Mouse (Mus musculus): ENCODE measurements around the gene Rftn1. TPM values are rescaled to one million over a fixed set of nuclear protein-coding genes. Genes with fewer than 3 reads are reported as not detected.
A peak's percentile ranks its signal among the peaks of the same experiment; 100 is the strongest.

The Rftn1 gene
- polyA plus RNA-seq, 1 experiment from 2014 or later = 15.5 TPM

- Histone ChIP-seq H3K4me2 (ENCODE audit: low read depth, low read length) (no peak overlapping the region), H3K27me3 (replicated peaks; ENCODE audit: control insufficient read depth, insufficient read depth, low read length) (no peaks in the 10 kb centered on the region), H3K9ac (ENCODE audit: low read depth, low read length) (no peak overlapping the region), H3K36me3 (ENCODE audit: control insufficient read depth, insufficient read depth, low read length) (no peaks in the 10 kb centered on the region), H3K9me3 (ENCODE audit: control insufficient read depth, low read length) (no peaks in the 10 kb centered on the region), H3K27ac (replicated peaks; ENCODE audit: low read depth, low read length) (no peak overlapping the region), H3K4me1 (ENCODE audit: control insufficient read depth, insufficient read depth, low read length) (0 out of 2 replicates have a peak, but pooled peaks cover 7% of the 10 kb centered on the region), H3K4me3 (ENCODE audit: low read depth, low read length) (no peak overlapping the region)
- WGBS = 51% methylated on average over 16 of the region's 16 CpGs
- ATAC-seq (ENCODE audit: low read depth) (no peak; the same call in 1 of the 2 replicates), DNase-seq (ENCODE audit: low spot score) (no peak)
Measured at GRCm38 (mm10) chr17:50150416-50151207, 39.9 kb downstream of the Rftn1 start.

- Histone ChIP-seq H3K4me3 (ENCODE audit: low read depth, low read length) (no peak overlapping the region), H3K9ac (ENCODE audit: low read depth, low read length) (no peak overlapping the region), H3K27ac (replicated peaks; ENCODE audit: low read depth, low read length) (no peak overlapping the region), H3K4me2 (ENCODE audit: low read depth, low read length) (no peak overlapping the region), H3K4me1 (ENCODE audit: control insufficient read depth, insufficient read depth, low read length) (0 out of 2 replicates have a peak, but pooled peaks cover 7% of the 10 kb centered on the region), H3K27me3 (replicated peaks; ENCODE audit: control insufficient read depth, insufficient read depth, low read length) (no peaks in the 10 kb centered on the region), H3K9me3 (ENCODE audit: control insufficient read depth, low read length) (no peaks in the 10 kb centered on the region), H3K36me3 (ENCODE audit: control insufficient read depth, insufficient read depth, low read length) (no peaks in the 10 kb centered on the region)
- DNase-seq (ENCODE audit: low spot score) = no peak
- 68% methylated on average over 14 of the region's 14 CpGs for WGBS
- no peak for ATAC-seq (ENCODE audit: low read depth)
Measured at GRCm38 (mm10) chr17:50149690-50150210, 40.7 kb downstream of the Rftn1 start.

- H3K4me2 ChIP-seq (ENCODE audit: low read depth, low read length) = no peak overlapping the region
- no peak overlapping the region for H3K9ac ChIP-seq (ENCODE audit: low read depth, low read length)
- H3K4me1 ChIP-seq (ENCODE audit: control insufficient read depth, insufficient read depth, low read length) = 0 out of 2 replicates have a peak, but pooled peaks cover 7% of the 10 kb centered on the region
- DNase-seq (ENCODE audit: low spot score) (no peak), ATAC-seq (ENCODE audit: low read depth) (no peak)
- no peaks in the 10 kb centered on the region for H3K27me3 ChIP-seq (replicated peaks; ENCODE audit: control insufficient read depth, insufficient read depth, low read length)
- no peaks in the 10 kb centered on the region for H3K36me3 ChIP-seq (ENCODE audit: control insufficient read depth, insufficient read depth, low read length)
- no peak overlapping the region for H3K27ac ChIP-seq (replicated peaks; ENCODE audit: low read depth, low read length)
- no peak overlapping the region for H3K4me3 ChIP-seq (ENCODE audit: low read depth, low read length)
- no peaks in the 10 kb centered on the region for H3K9me3 ChIP-seq (ENCODE audit: control insufficient read depth, low read length)
- WGBS = 81% methylated on average over 12 of the region's 12 CpGs
Measured at GRCm38 (mm10) chr17:50147831-50148587, 42.5 kb downstream of the Rftn1 start.

GRCm38 (mm10) chr17:50143354-50143753 is 47.1 kb downstream of the Rftn1 start:
- Histone ChIP-seq H3K27ac (replicated peaks; ENCODE audit: low read depth, low read length) (no peak overlapping the region), H3K36me3 (ENCODE audit: control insufficient read depth, insufficient read depth, low read length) (no peaks in the 10 kb centered on the region), H3K27me3 (replicated peaks; ENCODE audit: control insufficient read depth, insufficient read depth, low read length) (no peaks in the 10 kb centered on the region), H3K4me2 (ENCODE audit: low read depth, low read length) (no peak overlapping the region), H3K4me1 (ENCODE audit: control insufficient read depth, insufficient read depth, low read length) (no peaks in the 10 kb centered on the region), H3K4me3 (ENCODE audit: low read depth, low read length) (no peak overlapping the region), H3K9ac (ENCODE audit: low read depth, low read length) (no peak overlapping the region), H3K9me3 (ENCODE audit: control insufficient read depth, low read length) (no peaks in the 10 kb centered on the region)
- WGBS = 76% methylated on average over 10 of the region's 10 CpGs
- ATAC-seq (ENCODE audit: low read depth) (no peak), DNase-seq (ENCODE audit: low spot score) (no peak)

GRCm38 (mm10) chr17:50142553-50142952 is 47.9 kb downstream of the Rftn1 start:
- no peaks in the 10 kb centered on the region for H3K4me1 ChIP-seq (ENCODE audit: control insufficient read depth, insufficient read depth, low read length)
- H3K4me3 ChIP-seq (ENCODE audit: low read depth, low read length) = no peak overlapping the region
- H3K27ac ChIP-seq (replicated peaks; ENCODE audit: low read depth, low read length) = no peak overlapping the region
- no peaks in the 10 kb centered on the region for H3K36me3 ChIP-seq (ENCODE audit: control insufficient read depth, insufficient read depth, low read length)
- 55% methylated on average over 8 of the region's 8 CpGs for WGBS
- H3K9me3 ChIP-seq (ENCODE audit: control insufficient read depth, low read length) = no peaks in the 10 kb centered on the region
- ATAC-seq (ENCODE audit: low read depth) (no peak), DNase-seq (ENCODE audit: low spot score) (no peak)
- H3K9ac ChIP-seq (ENCODE audit: low read depth, low read length) = no peak overlapping the region
- H3K27me3 ChIP-seq (replicated peaks; ENCODE audit: control insufficient read depth, insufficient read depth, low read length) = no peaks in the 10 kb centered on the region
- H3K4me2 ChIP-seq (ENCODE audit: low read depth, low read length) = no peak overlapping the region

- H3K4me1 ChIP-seq (ENCODE audit: control insufficient read depth, insufficient read depth, low read length) = no peaks in the 10 kb centered on the region
- H3K9me3 ChIP-seq (ENCODE audit: control insufficient read depth, low read length) = no peaks in the 10 kb centered on the region
- H3K9ac ChIP-seq (ENCODE audit: low read depth, low read length) = no peak overlapping the region
- H3K27me3 ChIP-seq (replicated peaks; ENCODE audit: control insufficient read depth, insufficient read depth, low read length) = no peaks in the 10 kb centered on the region
- DNase-seq (ENCODE audit: low spot score) (no peak), ATAC-seq (ENCODE audit: low read depth) (no peak)
- no peaks in the 10 kb centered on the region for H3K36me3 ChIP-seq (ENCODE audit: control insufficient read depth, insufficient read depth, low read length)
- WGBS = 88% methylated on average over 7 of the region's 7 CpGs
- H3K4me3 ChIP-seq (ENCODE audit: low read depth, low read length) = no peak overlapping the region
- H3K27ac ChIP-seq (replicated peaks; ENCODE audit: low read depth, low read length) = no peak overlapping the region
- no peak overlapping the region for H3K4me2 ChIP-seq (ENCODE audit: low read depth, low read length)
Measured at GRCm38 (mm10) chr17:50142151-50142550, 48.3 kb downstream of the Rftn1 start.

GRCm38 (mm10) chr17:50136060-50136459 is 54.4 kb downstream of the Rftn1 start:
- Histone ChIP-seq H3K9me3 (ENCODE audit: control insufficient read depth, low read length) (no peaks in the 10 kb centered on the region), H3K9ac (ENCODE audit: low read depth, low read length) (no peak overlapping the region), H3K4me3 (ENCODE audit: low read depth, low read length) (no peak overlapping the region), H3K36me3 (ENCODE audit: control insufficient read depth, insufficient read depth, low read length) (no peaks in the 10 kb centered on the region), H3K27ac (replicated peaks; ENCODE audit: low read depth, low read length) (no peak overlapping the region), H3K4me1 (ENCODE audit: control insufficient read depth, insufficient read depth, low read length) (no peaks in the 10 kb centered on the region), H3K4me2 (ENCODE audit: low read depth, low read length) (no peak overlapping the region), H3K27me3 (replicated peaks; ENCODE audit: control insufficient read depth, insufficient read depth, low read length) (no peaks in the 10 kb centered on the region)
- 59% methylated on average over 9 of the region's 9 CpGs for WGBS
- ATAC-seq (ENCODE audit: low read depth) (no peak; the same call in 1 of the 2 replicates), DNase-seq (ENCODE audit: low spot score) (peak; percentile 28)

- Histone ChIP-seq H3K27me3 (replicated peaks; ENCODE audit: control insufficient read depth, insufficient read depth, low read length) (no peaks in the 10 kb centered on the region), H3K27ac (replicated peaks; ENCODE audit: low read depth, low read length) (no peak overlapping the region), H3K36me3 (ENCODE audit: control insufficient read depth, insufficient read depth, low read length) (no peaks in the 10 kb centered on the region), H3K4me3 (ENCODE audit: low read depth, low read length) (no peak overlapping the region), H3K9ac (ENCODE audit: low read depth, low read length) (no peak overlapping the region), H3K9me3 (ENCODE audit: control insufficient read depth, low read length) (no peaks in the 10 kb centered on the region), H3K4me2 (ENCODE audit: low read depth, low read length) (no peak overlapping the region), H3K4me1 (ENCODE audit: control insufficient read depth, insufficient read depth, low read length) (no peaks in the 10 kb centered on the region)
- ATAC-seq (ENCODE audit: low read depth) = no peak
- WGBS = 80% methylated on average over 10 of the region's 10 CpGs
- no peak for DNase-seq (ENCODE audit: low spot score)
Measured at GRCm38 (mm10) chr17:50135466-50135865, 55.0 kb downstream of the Rftn1 start.

Measured in embryonic facial prominence, embryonic 14.5 days (tissue).